Mouse (Mus musculus) forebrain, embryonic 13.5 days (tissue): ENCODE measurements at regions not wholly inside any gene's neighbourhood (a gene's known extent, or its start where the extent isn't known, plus 50 kb on each side); places are given as distances from the start of the nearest gene placed in this dataset.
"Not testable (repeated sequence)": the region's sequence is repeated elsewhere in the genome, so short reads cannot be mapped to it uniquely, and the experiment has no call there.

Source experiments
- ATAC-seq: fragments of 200-750 bp; cut with Nextera tagmentation; 2 replicates; pipeline ENCODE4 v1.8.0; 2017
- H3K27ac ChIP-seq: fragments of 300-500 bp; sonication (generic); 2 replicates; pipeline ENCODE4 v1.5.1; 2015; ENCODE audit warnings: inconsistent platforms, mild to moderate bottlenecking, moderate library complexity
- H3K27me3 ChIP-seq: fragments of 300-500 bp; sonication (generic); 2 replicates; pipeline ENCODE4 v1.6.1; 2015; ENCODE audit warnings: mild to moderate bottlenecking, inconsistent platforms
- H3K36me3 ChIP-seq: fragments of 300-500 bp; sonication (generic); 2 replicates; pipeline ENCODE4 v1.6.1; 2015; ENCODE audit warnings: mild to moderate bottlenecking, inconsistent platforms; ENCODE audit not compliant: poor library complexity, severe bottlenecking
- H3K4me1 ChIP-seq: fragments of 300-500 bp; sonication (generic); 2 replicates; pipeline ENCODE4 v1.6.1; 2015; ENCODE audit warnings: inconsistent platforms
- H3K4me2 ChIP-seq: fragments of 300-500 bp; sonication (generic); 2 replicates; pipeline ENCODE4 v1.6.1; 2015; ENCODE audit warnings: inconsistent platforms, mild to moderate bottlenecking, moderate library complexity
- H3K4me3 ChIP-seq: fragments of 300-500 bp; sonication (generic); 2 replicates; pipeline ENCODE4 v1.5.1; 2015; ENCODE audit warnings: mild to moderate bottlenecking, inconsistent platforms
- H3K9ac ChIP-seq: fragments of 300-500 bp; sonication (generic); 2 replicates; pipeline ENCODE4 v1.6.1; 2015; ENCODE audit warnings: mild to moderate bottlenecking, inconsistent platforms
- H3K9me3 ChIP-seq: fragments of 300-500 bp; sonication (generic); replicated peaks from 2 replicates; pipeline ENCODE4 v1.6.1; 2016; ENCODE audit warnings: inconsistent platforms
- WGBS: fragments of 180-500 bp; shearing (Covaris S2); methylation state at CpG from one replicate; pipeline ENCODE4 v1.1.7; 2015; 5-methylcytosine and 5-hydroxymethylcytosine counted together

GRCm38 (mm10) chr10:119115200-119115599, 124.7 kb downstream of the Cand1 start:
- H3K4me2 ChIP-seq, H3K27ac ChIP-seq, H3K27me3 ChIP-seq, H3K9ac ChIP-seq, H3K4me1 ChIP-seq, H3K4me3 ChIP-seq, H3K9me3 ChIP-seq, ATAC-seq, H3K36me3 ChIP-seq: not testable (repeated sequence)

DNA sequence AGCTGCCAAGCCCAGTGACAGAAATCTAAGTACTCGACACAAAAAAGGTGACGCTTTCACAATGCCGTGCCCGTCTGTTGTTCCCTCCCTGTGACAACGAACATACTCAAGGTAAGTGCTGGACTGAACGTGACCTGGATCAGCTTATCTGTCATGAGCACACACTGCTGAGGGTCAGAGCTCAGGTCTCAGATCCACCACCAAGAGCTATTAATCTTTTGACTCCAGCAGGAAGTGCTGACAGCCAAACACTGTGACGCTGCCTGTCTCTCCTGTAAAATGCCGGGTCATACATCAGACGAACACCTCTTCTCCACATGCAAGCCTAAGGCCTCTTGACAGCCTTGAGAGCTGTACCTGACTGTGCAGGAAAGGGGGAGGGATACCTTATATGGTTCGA, 125.2 kb downstream of the Cand1 start:
- H3K36me3 ChIP-seq, result no peaks in the 10 kb centered on the region
- H3K4me1 ChIP-seq, result peaks cover 8% of the 10 kb centered on the region; the same call in 1 of the 2 replicates
- no peak overlapping the region for H3K9ac ChIP-seq
- no peak overlapping the region for H3K27ac ChIP-seq
- ATAC-seq, result no peak
- H3K27me3 ChIP-seq, result no peaks in the 10 kb centered on the region
- H3K9me3 ChIP-seq, result no peaks in the 10 kb centered on the region
- no peak overlapping the region for H3K4me2 ChIP-seq
- H3K4me3 ChIP-seq, result no peak overlapping the region
- 74% methylated on average over 10 of the region's 10 CpGs for WGBS

- H3K27ac ChIP-seq, result no peak overlapping the region
- H3K4me3 ChIP-seq, result no peak overlapping the region
- H3K9ac ChIP-seq, result no peak overlapping the region
- no peaks in the 10 kb centered on the region for H3K9me3 ChIP-seq
- peaks cover 8% of the 10 kb centered on the region; the same call in 1 of the 2 replicates for H3K4me1 ChIP-seq
- no peaks in the 10 kb centered on the region for H3K27me3 ChIP-seq
- WGBS, result 84% methylated on average over 2 of the region's 2 CpGs
- no peaks in the 10 kb centered on the region for H3K36me3 ChIP-seq
- no peak overlapping the region for H3K4me2 ChIP-seq
- ATAC-seq, result no peak
These were observed 128.0 kb downstream of the Cand1 start for GRCm38 (mm10) chr10:119111886-119112285.

DNA sequence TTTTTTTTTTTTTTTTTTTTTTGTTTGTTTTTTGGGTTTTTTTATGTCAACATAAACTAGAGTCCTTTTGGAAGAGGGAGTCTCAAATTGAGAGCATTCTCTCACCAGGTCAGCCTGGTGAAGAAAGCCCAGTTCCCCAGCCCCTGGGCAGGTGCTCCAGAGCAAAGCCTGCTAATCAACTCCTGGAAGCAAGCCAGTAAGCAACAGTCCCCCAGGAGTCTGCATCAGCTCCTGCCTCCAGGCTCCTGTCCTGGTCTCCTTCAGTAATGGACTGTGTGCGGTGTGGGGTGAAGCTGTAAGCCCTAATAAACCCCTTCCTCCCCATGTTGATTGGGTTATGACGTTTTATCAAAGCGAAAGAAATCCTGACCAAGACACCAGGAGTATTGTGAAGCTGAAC, 128.4 kb downstream of the Cand1 start:
- WGBS, result 85% methylated on average over 3 of the region's 3 CpGs
- no peak overlapping the region for H3K27ac ChIP-seq

GRCm38 (mm10) chr10:119110614-119111013, 129.2 kb downstream of the Cand1 start:
- Histone ChIP-seq H3K27ac (no peak overlapping the region), H3K27me3 (no peaks in the 10 kb centered on the region), H3K4me3 (no peak overlapping the region), H3K9me3 (no peaks in the 10 kb centered on the region), H3K9ac (no peak overlapping the region), H3K4me2 (no peak overlapping the region), H3K4me1 (peaks cover 8% of the 10 kb centered on the region; the same call in 1 of the 2 replicates), H3K36me3 (no peaks in the 10 kb centered on the region)
- no peak for ATAC-seq
- WGBS, result 17% methylated on average over 5 of the region's 5 CpGs

More for the DNA sequence above, 128.4 kb downstream of the Cand1 start:
- Histone ChIP-seq H3K4me2 (no peak overlapping the region), H3K9ac (no peak overlapping the region), H3K36me3 (no peaks in the 10 kb centered on the region), H3K9me3 (no peaks in the 10 kb centered on the region), H3K27me3 (no peaks in the 10 kb centered on the region), H3K4me3 (no peak overlapping the region), H3K4me1 (peaks cover 8% of the 10 kb centered on the region; the same call in 1 of the 2 replicates)
- no peak for ATAC-seq

GRCm38 (mm10) chr10:119109207-119109606, 130.6 kb downstream of the Cand1 start:
- Histone ChIP-seq H3K9ac (no peak overlapping the region), H3K4me1 (peaks cover 8% of the 10 kb centered on the region; the same call in 1 of the 2 replicates), H3K4me3 (no peak overlapping the region), H3K36me3 (no peaks in the 10 kb centered on the region), H3K27me3 (no peaks in the 10 kb centered on the region), H3K27ac (no peak overlapping the region), H3K9me3 (no peaks in the 10 kb centered on the region; the same call in 1 of the 2 replicates), H3K4me2 (no peak overlapping the region)
- no peak for ATAC-seq
- 78% methylated on average over 4 of the region's 4 CpGs for WGBS

- Histone ChIP-seq H3K4me1 (peaks cover 8% of the 10 kb centered on the region; the same call in 1 of the 2 replicates), H3K9me3 (no peaks in the 10 kb centered on the region; the same call in 1 of the 2 replicates), H3K27me3 (no peaks in the 10 kb centered on the region), H3K4me3 (no peak overlapping the region), H3K36me3 (no peaks in the 10 kb centered on the region), H3K9ac (no peak overlapping the region), H3K27ac (no peak overlapping the region), H3K4me2 (no peak overlapping the region)
- no peak for ATAC-seq
- 63% methylated on average over 6 of the region's 6 CpGs for WGBS
These were observed 132.1 kb downstream of the Cand1 start for GRCm38 (mm10) chr10:119107728-119108127.

DNA sequence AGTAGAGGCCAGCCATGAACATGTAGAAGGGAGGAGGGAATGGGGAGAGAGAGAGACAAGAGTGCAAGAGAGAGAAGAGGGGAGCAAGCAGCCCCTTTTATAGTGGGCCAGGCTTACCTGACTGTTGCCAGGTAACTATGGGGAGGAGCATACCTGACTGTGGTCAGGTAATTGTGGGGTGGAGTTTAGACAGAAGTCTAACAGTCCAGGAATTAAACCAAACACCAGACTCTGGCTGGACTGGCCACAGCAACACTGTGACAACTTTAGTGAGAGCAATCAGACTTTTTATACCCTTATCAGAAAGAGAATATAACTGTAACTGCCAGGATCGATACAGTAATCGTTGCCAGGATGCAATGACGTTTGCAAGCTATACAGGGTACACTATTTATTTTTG, 133.8 kb downstream of the Cand1 start:
- H3K4me2 ChIP-seq, result no peak overlapping the region
- H3K27ac ChIP-seq, result no peak overlapping the region
- 90% methylated on average over 3 of the region's 3 CpGs for whole genome bisulfite sequencing

DNA sequence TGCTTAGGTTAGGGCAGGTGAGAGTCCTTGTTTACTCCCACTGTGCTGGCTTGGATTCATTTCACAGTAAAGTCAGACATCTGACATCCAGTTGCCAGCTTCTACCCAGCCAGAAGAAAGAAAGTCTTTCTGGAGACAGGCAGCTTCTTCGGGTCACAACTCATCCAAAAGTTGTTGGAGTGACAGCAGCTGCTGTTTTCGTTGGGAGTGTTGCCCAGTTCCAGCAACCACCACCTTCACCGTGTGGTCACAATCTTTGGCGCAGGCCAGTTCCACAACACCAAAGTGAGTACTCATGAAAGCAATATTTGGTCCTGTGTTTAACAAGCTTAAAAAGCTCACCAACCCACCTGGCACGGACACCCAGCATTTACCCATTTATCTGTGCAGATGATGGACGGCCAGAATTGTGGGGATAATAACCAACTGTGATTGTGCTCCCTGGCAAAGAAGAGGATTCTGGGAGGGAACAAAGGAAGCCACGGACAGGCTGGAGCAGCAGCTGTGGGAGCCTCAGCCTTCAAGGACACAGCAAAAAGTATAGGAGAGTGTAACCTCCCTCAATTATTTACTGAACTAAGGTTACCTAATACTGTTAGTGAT, 134.5 kb downstream of the Cand1 start:
- ATAC-seq, result no peak
- Histone ChIP-seq H3K4me2 (no peak overlapping the region), H3K9ac (no peak overlapping the region), H3K9me3 (peaks cover 3% of the 10 kb centered on the region; the same call in 1 of the 2 replicates), H3K27me3 (no peaks in the 10 kb centered on the region), H3K27ac (no peak overlapping the region), H3K4me3 (no peak overlapping the region), H3K36me3 (no peaks in the 10 kb centered on the region), H3K4me1 (no peaks in the 10 kb centered on the region)
- 55% methylated on average over 7 of the region's 7 CpGs for WGBS

More for the DNA sequence above, 133.8 kb downstream of the Cand1 start:
- H3K9me3 ChIP-seq, result peaks cover 3% of the 10 kb centered on the region; the same call in 1 of the 2 replicates
- no peak for ATAC-seq
- H3K9ac ChIP-seq, result no peak overlapping the region
- peaks cover 7% of the 10 kb centered on the region; the same call in 1 of the 2 replicates for H3K4me1 ChIP-seq
- H3K36me3 ChIP-seq, result no peaks in the 10 kb centered on the region
- no peak overlapping the region for H3K4me3 ChIP-seq
- H3K27me3 ChIP-seq, result no peaks in the 10 kb centered on the region

- Histone ChIP-seq H3K4me3 (no peak overlapping the region), H3K9me3 (peaks cover 3% of the 10 kb centered on the region; the same call in 1 of the 2 replicates), H3K4me1 (no peaks in the 10 kb centered on the region), H3K36me3 (no peaks in the 10 kb centered on the region), H3K9ac (no peak overlapping the region), H3K27me3 (no peaks in the 10 kb centered on the region), H3K4me2 (no peak overlapping the region), H3K27ac (no peak overlapping the region)
- WGBS, result 19% methylated on average over 7 of the region's 7 CpGs
- peak; percentile 50; the same call in 1 of the 2 replicates for ATAC-seq
These were observed 139.3 kb downstream of the Cand1 start for GRCm38 (mm10) chr10:119100511-119100910.

GRCm38 (mm10) chr10:119099092-119099792, 140.6 kb downstream of the Cand1 start:
- ATAC-seq, result peak; percentile 81
- WGBS, result 63% methylated on average over 10 of the region's 10 CpGs

GRCm38 (mm10) chr10:119094166-119094565, 145.7 kb downstream of the Cand1 start:
- WGBS, result 95% methylated on average over 11 of the region's 11 CpGs
- no peak for ATAC-seq
- H3K9ac ChIP-seq, result no peak overlapping the region
- no peak overlapping the region for H3K4me3 ChIP-seq
- H3K36me3 ChIP-seq, result no peaks in the 10 kb centered on the region
- no peak overlapping the region for H3K4me2 ChIP-seq
- no peaks in the 10 kb centered on the region for H3K9me3 ChIP-seq
- H3K27ac ChIP-seq, result no peak overlapping the region
- no peaks in the 10 kb centered on the region for H3K27me3 ChIP-seq
- H3K4me1 ChIP-seq, result no peaks in the 10 kb centered on the region

More at GRCm38 (mm10) chr10:119099092-119099792, 140.6 kb downstream of the Cand1 start:
- no peak overlapping the region for H3K27ac ChIP-seq
- H3K27me3 ChIP-seq, result no peaks in the 10 kb centered on the region
- H3K9me3 ChIP-seq, result 0 out of 2 replicates have a peak, but pooled peaks cover 3% of the 10 kb centered on the region
- H3K9ac ChIP-seq, result no peak overlapping the region
- no peaks in the 10 kb centered on the region for H3K36me3 ChIP-seq
- H3K4me2 ChIP-seq, result no peak overlapping the region
- no peaks in the 10 kb centered on the region for H3K4me1 ChIP-seq
- no peak overlapping the region for H3K4me3 ChIP-seq
